Mouse (Mus musculus) spleen, postnatal 4 days (tissue): ENCODE results near the gene Smim13.
"Not testable (repeated sequence)": the region's sequence is repeated elsewhere in the genome, so short reads cannot be mapped to it uniquely, and the experiment has no call there.

ENCODE experiments used
- DNase-seq, 2 experiments: peaks; one replicate each; pipeline ENCODE4 v3.0.0; 2022; ENCODE audit warnings: low spot score in 2 of 2

The Smim13 gene

DNA sequence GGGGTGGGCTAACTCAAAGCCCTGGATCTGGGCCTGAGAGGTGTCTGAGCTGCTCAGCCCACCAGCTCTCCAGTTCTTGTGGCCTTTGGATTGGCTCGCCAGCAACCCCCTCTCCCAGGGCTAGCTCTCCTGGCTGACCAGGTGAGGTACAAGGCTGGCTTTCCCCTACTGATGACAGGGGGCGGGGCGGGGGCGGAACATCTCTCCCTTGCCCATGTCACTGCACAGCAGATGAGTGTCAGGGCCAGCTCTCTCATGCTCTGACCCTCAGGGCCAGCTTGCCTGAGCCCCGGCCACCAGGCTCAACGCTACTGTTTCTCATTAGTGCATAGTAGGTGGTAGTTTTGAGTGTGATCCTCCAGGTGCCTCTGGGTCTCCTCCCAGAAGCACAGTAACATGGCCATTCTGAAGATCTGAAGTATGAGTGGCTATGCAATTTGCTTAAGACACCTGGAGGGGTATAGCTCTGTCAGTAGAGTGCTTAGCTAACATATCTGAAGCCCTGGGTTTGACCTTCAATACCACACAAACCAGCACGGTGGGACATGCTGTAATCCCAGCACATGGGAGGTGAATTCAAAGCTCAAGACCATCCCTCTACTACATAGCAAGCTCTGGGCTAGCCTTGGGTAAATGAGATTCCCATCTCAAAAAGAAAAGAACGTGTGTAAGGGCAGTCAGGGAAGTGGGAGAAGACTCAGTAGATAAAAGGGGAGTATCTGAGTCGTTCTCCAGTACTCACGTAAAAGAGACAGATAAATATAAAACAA, 11.4 kb upstream of the Smim13 start:
- no peak for DNase-seq

DNA sequence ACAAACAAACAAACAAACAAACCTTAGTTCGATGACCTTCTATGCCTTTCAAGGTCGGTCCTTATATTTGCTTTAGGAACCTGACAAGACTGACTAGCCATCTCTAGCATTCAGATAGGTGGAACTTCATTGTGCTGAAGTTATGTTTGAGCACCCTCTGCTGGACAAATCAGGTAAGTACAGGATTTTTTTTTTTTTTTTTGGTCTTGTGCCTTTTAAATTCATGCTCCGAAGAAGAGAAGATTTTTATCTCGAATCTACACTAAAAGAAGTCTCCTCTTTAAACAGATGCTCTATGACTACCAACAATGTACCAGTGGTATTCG, 10.9 kb upstream of the Smim13 start:
- no peak for DNase-seq

DNA sequence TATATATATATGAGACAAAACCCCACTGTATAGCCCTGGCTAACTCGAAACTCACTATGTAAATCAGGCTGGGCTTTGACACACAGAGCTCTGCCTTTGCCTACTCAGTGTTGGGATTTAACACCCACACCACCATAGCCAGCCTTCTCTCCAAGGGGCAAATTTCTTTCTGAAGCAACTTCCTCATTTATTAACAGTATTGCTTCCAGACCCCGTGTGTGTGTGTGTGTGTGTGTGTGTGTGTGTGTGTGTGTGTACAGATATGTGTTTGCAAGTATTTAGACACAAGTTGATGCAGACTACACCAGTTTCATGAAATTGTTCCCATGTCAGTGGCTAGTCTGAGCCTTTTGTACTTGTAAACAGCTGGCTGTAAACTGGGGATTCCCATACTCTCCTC, 8.1 kb upstream of the Smim13 start:
- DNase-seq = no peak

DNA sequence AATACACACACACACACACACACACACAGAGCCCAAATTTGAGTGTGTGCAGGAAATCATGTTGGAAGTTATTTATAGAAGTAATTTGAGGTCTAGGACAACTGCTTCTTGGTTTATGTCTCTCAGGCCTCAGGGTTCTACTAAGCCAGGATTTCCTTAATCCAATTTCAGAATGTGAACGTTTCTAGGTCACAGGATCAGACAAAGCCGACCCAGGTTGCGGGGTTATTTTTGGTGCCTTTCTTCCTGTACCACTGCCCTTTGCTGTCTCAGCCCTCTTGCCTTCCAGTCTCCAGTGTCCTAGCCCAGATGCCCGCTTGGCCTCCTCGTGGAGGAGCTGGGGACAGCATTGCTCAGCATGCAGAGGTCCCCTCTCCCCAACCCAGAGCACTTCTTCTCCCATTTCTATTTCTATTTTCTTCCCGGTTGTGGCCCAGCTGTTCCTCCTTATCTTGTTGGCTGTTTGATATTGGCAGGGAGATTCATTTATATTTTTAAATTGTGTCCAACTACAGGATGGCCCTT, 5.3 kb upstream of the Smim13 start:
- no peak for DNase-seq

DNA sequence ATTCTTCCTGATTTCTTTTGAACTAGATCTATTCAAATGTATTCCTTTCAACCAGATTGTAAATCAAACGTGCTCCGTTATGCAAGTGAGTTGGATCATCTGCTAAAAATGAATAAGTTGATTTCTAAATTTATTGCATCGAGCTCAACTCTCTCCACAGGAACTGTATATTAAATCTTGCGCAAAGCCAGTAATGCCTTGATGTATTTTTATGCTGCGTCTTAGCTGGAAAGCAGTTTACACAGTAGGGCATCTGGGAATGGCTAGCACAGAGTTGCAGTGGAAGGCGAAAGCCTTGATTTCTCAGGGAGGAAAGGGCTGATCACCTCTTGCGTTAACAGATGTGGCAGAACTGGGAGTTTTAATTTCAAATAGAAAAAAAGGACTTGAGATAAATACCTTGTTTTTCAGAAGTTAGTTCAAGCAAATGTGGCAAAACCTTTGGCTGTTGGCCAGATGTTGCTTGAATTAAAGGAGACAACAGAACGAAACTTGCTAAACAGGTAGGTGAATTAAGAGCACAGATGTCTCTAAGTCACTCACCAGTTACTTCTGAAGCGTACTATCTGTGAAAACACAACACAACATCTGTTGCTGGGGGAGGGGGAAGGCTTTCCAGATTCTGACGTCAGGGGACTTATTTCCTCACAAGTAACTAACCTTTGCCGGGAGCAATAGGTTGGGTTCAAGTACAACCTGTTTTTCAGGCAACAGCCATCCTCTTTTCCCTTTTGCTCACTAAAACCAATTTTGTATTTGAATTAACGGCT, 708 bp upstream of the Smim13 start:
- peak in 1 of 2 experiments; percentile 44 for DNase-seq

DNA sequence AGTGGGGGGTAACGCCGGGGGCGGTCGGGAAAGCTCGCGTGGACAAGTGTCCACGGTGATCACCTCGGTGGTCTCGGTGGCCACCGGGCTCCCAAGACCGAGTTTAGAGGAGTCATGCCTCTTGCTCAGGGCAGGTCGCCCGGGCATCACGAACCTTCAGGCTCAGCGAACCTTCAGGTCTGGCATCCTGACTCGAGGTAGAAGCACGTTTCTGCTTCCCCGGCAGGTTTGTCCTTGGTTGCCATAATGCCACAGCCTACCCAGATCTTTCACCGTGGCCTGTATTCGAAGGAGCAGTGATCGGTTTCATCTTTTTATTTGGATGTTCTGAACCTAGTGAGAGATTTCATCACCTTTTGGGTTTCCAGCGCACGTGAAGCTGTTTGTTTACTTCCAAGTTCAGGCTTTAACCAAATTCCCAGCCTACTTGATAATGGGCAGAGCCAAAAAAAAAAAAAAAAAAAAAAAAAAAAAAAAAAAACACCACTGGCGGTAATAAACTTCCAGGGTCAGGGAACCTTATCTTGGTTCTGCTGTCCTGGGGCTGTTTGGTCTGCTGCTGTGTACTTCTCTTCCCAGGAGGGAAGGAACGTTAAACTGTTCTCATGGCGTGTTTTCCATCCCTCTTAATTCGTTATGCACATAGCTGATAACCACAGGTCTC, 806 bp downstream of the Smim13 start:
- DNase-seq = no peak

DNA sequence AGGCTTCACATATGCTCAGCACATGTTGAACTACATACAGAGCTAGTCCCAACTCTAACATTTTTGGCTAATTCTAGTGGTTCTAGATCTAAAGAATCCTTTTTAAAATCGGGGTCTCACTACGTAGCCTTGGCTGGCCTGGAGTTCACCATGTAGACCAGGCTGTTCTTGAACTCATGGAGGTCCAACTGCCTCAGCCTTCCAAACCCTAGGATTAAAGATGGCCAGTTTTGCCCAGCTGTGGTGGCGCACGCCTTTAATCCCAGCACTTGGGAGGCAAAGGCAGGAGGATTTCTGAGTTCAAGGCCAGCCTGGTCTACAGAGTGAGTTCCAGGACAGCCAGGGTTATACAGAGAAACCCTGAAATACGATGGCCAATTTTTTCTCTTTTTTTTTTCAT, 1.6 kb downstream of the Smim13 start:
- DNase-seq = not testable (repeated sequence)

DNA sequence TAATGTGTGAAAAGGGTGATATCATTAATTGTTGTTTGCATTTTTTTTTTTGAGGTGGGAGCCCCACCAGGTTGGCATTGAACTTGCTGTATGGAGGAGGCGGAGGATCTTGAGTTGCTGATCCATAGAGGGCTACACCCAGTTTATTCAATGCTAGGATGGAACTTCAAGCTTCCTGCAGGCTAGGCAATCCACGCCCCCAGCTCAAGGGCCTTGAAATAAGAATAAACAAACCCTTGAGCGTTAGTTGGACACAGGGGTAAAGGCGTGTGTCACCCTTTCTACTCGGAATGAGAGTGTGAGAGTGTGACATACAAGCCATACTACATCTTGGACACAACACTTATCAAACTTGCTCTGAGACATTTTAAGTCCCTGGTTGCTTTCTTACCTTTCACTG, 2.0 kb downstream of the Smim13 start:
- no peak for DNase-seq

DNA sequence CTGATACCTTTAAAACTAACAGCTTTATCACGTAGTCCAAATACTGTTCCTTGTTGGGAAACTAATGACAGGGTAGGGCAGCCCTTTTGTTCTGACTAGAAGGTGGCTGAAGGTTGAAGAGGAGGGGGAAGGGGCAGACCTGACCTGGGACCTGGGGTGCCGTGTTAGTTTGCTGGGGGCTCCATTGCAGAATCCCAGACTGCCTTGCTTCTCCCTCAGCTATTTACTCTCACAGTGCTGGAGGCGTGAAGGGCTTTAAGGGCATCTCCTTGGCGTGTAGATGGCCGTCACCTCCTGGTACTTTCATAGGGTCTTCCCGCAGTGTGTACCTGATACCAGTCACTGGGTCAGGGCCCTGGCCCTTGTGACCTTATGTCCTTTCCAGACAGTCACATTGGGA, 2.5 kb downstream of the Smim13 start:
- DNase-seq = no peak

DNA sequence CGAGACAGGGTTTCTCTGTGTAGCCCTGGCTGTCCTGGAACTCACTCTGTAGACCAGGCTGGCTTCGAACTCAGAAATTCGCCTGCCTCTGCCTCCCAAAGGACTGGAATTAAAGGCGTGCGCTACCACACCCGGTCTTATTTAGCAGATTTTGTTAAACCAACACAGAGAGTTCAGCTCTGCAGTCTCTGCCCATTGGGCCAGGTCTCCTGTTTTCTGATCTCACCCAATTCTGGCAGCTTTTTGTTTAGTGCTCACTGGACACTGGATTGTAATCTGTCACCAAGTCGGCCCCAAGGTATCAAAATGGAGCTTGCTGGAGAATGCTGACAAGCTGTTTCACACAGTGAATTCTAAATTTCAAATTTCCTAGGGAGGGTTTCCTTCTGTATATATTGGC, 3.1 kb downstream of the Smim13 start:
- no peak for DNase-seq

DNA sequence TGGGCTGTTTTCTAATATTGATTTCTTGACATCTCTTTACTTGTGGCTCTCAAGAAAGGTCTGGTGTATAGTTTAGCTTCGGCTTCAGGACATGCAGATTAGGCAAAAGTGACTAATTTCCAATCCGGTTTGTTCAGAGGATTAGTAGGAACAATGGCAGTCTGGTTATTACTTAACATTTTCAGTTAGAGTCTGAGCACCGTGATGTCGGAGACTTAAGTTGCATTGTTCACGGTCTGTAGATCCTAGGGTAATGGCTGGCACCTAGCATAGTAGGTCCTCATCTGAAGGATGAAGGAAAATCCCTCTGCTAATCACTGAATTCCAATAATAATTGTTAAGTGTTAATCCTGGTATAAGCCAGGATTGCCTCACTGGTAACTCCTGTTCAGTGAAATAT, 6.5 kb downstream of the Smim13 start:
- DNase-seq = no peak

DNA sequence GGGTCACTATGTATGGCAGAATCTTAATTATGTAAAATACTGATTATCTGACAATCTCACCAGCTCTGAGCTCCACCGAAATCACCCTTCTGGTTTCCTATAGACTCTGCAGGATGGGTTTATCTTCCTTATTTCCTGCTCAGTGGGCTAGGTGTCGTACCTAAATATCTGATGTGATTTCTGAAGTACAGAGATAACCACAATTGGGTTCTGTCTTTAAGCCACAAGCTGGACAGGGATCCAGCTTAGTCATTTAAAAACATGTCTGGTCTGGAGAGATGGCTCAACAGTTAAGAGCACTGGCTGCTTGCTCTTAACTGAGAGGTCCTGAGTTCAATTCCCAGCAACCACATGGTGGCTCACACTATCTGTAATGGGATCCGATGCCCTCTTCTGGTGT, 7.3 kb downstream of the Smim13 start:
- DNase-seq = no peak

DNA sequence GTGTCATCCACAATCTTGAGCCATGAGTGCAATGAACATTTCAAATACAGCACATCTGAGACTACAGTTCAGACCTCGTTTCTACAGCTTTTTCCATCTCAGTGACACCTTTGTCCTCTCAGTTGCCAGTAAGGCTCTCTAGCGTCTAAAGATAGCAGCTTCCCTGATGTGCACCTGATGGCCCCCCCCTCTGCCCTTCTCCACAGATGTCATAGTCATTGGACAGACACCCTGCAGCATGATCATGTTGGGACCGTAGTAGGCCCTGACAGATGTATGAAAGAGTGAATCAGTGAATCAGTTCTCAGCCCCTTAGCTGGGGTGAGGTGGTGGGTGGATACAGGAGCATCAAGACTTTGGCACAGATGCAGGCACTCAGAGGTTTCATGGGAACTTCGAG, 8.2 kb downstream of the Smim13 start:
- DNase-seq = no peak

DNA sequence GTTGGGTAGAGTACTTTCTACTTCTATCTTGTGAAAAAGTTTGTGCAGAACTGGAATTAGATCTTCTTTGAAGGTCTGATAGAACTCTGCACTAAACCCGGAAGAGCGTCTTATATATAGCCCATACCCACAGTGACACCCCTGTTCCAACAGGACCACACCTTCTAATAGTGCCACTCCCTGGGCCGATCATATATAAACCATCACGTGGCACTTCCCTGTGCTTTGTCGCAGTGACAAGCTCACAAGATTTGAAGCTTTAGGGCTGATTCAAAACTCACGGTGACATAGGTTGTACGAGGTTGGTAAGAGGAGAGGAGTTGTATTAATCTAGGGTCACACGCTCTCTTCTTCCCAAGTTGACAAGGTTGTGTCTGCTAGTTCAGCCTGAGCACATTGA, 12.0 kb downstream of the Smim13 start:
- DNase-seq = not testable (repeated sequence)

DNA sequence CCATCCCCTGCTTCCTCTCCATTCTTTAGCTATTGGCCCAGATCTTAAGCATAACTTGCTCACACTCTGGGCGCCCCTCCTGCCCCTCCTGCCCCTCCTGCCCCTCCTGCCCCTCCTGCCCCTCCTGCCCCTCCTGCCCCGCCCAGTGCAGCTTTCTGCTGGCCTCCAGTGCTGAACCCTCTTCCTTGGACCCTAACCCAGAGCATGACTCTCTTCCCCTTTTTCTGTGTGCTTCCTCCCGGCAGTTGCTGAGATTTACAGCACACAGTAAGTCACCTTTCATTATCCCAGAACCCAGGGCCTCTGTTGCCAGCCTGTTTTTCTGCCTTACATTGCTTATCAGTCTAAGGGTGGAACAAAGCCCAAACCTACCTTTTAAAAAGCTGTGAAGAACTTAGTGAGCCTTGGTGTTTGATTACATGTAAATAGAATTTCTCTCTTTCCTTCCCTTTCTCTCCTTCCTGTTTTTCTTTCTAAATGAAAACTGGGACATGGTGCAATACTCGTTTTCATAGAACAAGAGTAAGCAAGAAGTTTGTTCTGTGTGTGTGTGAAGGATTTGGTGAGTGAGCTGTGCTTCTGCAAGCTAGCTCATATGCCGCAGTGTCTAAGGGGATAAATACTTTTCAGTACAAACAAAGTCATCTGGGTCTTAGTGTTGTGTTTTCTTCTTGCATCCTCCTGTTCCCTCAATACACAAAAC, 13.8 kb downstream of the Smim13 start:
- DNase-seq = no peak

DNA sequence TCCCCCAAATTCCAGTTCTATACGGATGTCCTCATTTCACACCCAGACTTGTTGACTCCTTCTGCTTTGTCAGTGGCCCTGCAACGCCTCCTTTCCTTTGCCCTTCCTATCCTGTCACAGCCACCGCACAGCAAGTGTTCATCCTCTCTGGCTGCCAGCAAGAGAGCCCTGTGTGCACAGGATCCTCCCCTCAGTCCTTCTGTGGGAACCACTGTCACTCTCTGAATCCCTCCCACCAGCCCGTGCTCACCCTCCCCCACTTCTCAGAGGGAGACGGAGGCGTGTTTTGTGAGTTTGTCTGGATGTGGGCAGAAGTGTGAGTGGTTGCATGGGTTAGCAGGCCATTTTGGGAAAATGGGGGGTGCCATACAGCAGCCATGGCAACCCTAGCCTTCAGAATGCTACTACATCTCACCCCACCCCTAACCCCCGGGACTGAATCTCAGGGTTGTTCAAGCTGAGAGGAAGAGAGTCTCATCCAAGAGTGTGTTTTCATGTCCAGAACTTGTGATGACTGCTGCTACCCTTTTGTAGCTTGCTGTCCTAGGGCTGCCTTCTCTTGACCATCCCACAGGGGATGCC, 18.3 kb downstream of the Smim13 start:
- no peak for DNase-seq

DNA sequence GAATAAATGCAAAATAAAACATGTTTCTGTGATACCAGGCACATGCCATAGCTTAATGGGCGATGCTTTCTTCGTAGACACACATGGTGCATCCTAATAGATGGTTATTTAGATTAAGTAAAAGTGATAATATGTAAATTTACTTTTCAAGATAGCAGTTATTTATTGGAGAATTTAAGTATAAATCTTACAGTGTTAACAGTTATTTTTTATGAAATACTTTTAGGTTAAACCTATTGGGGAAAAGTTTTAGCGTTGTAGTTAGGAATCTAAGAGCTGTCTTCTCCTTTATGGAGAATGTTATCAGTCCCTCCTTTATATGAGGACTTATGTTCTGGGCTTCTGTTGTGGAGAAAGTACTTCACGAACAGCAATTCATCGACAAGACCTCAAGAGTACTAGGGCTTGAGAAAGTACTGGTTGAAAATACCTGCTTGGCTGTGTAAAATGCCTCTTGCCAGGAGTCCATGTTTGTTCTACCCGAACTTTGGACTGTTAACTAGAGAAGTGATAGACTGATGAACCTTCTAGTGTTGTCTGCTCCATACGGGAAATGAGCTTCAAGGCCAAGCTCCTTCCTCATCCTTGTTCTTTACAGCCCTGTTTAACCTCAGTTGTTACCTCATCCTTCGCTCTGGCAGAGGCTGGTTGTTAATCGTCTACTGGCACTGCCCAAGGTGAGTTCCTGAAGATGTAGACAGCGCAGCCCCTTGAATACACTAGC, 24.4 kb downstream of the Smim13 start, which contains the start of gene Gm17364:
TSS of gene Gm17364 (minus strand) at position 51 of the 724 bp plus-strand sequence.
- DNase-seq = no peak

DNA sequence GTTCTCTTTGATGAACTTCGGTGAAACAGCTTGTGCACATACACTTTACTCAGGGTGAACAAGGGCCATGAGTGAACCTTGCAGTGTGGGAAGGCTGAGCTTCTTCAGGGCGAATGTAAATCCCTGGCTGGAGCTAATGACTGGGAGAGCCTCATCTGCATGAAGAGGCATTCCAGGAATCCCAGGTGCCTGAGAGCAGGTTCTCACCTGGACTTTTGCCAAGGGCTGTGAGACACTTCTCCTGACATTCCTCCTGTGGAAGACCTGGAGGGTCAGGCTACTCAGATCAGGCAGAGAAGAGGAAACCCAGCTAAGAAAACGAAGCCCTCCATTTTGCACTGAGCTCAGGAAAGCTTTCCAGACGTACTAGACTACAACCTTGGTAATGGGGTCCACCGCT, 31.1 kb downstream of the Smim13 start:
- no peak for DNase-seq

DNA sequence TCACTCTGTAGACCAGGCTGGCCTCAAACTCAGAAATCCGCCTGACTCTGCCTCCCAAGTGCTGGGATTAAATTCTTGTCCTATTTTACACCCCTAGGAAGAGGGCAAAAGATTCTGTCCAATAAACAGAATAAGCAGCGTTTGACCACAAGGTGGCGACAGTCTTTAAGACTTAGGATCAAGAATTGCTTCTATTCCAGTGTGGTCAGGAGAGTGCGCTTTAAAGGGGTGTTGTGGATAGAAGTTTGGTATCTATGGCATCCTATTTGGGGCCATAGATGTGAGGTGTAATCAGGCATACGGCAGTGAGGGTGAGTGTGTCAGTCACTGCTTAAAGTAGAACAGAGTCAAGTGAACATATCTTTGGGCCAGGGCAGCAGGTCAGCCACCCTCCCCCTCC, 33.6 kb downstream of the Smim13 start:
- peak; percentile 57 to 79 for DNase-seq

DNA sequence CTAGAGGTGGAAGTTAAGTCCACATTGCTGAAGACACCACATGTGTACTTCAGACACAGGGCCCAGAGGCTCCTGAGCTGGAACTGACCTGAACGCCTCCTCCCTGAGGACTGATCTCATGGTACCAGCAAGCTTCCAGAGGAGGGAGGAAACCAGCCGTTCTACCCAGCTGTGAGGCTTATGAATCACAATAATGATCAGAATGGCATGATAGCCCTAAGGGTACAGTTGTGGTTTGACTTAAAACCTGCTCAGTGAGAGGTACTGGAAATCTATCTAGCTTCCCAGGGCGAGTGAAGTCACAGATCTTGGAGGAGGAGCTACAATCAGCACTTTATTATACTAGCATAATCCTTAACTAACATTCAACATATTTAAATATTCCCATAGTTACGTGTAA, 35.8 kb downstream of the Smim13 start:
- no peak for DNase-seq

DNA sequence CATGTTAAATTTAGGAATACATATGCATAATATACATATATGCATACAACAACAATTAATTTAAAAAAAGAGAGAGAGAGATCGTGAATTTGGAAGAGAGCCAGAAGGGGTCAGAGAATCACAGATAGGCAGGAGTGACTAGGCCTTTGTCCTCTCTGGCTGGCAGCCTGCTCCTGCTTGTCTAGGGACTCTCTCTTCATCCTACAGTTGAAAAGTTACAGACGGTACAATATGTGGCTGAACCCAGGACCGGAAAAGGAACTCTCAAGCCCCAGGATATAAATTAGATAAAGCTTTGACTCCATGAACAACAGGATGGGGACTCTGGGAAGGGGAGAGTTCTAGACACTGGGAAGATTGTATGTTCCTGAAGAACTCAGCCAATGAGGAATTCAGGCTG, 36.6 kb downstream of the Smim13 start:
- DNase-seq = no peak
